Mouse (Mus musculus) liver, adult 2 months (tissue): ENCODE results near the gene Fam166b.

Experiments used
- CTCF ChIP-seq: fragments of 200-500 bp; IDR thresholded peaks from 2 replicates; pipeline ENCODE4 v1.5.1; 2011; ENCODE audit warnings: low read depth, low read length, control low read depth
- POLR2A ChIP-seq: fragments of 200-500 bp; IDR thresholded peaks from 2 replicates; pipeline ENCODE4 v1.6.1; 2011; ENCODE audit warnings: low read length, control low read depth; ENCODE audit not compliant: insufficient read depth; ENCODE audit errors: extremely low read depth

DNA sequence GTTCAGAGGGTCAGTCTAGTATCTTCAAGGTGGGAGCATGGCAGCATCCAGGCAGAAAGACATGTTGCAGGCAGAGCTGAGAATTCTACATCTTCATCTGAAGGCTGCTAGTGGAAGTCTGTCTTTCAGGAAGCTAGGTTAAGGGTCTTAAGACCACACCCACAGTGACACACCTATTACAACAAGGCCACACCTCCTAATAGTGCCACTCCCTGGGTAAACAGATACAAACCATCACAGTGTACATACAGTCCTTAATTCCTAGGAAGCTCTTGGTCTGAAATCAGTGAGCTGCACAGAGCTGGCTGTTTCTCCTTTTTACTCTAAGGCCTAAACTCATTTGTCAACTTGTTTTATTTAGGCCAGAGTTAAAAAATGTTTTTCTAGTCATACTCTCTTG, 42.0 kb downstream of the Fam166b start:
- no peak for TF ChIP-seq CTCF
- no peak for TF ChIP-seq POLR2A
